ENCODE assay signal across 15 mouse cellular contexts in genomic region chr9:80391002-80391401, GRCm38 (mm10).
DNase-seq lines count a peak whose midpoint lies in the region; ATAC-seq lines count a peak whose summit lies in the region.
"Had no signal": no experiment of that assay in that cellular context is flagged by ENCODE, and none has a peak within 500 bp of the region (broad histone marks: within the 10 kb centered on the region; RNA-seq: fewer than 3 reads in every experiment).

No protein-coding gene starts in this region.

- H3K4me3 ChIP-seq in hindbrain, embryonic 11.5 days (ENCODE audit: low read depth, low read length) = no peak overlapping the region
- no peak overlapping the region for H3K4me3 ChIP-seq in hindbrain, embryonic 10.5 days
- no peak overlapping the region for H3K4me3 ChIP-seq in midbrain, embryonic 13.5 days (replicated peaks)
- H3K4me3 ChIP-seq in midbrain, embryonic 15.5 days = no peak overlapping the region
- H3K4me3 ChIP-seq in hindbrain, embryonic 15.5 days = no peak overlapping the region

- H3K4me2 ChIP-seq in hindbrain, embryonic 11.5 days (replicated peaks; ENCODE audit: low read depth, low read length) = no peak overlapping the region
- no peak overlapping the region for H3K4me2 ChIP-seq in midbrain, embryonic 13.5 days (replicated peaks)
- no peak overlapping the region for H3K4me2 ChIP-seq in midbrain, embryonic 15.5 days
- H3K4me2 ChIP-seq in hindbrain, embryonic 15.5 days = no peak overlapping the region

- WGBS in hindbrain, embryonic 11.5 days = 49% methylated on average over 5 of the region's 5 CpGs
- 60% methylated on average over 5 of the region's 5 CpGs for WGBS in hindbrain, embryonic 10.5 days
- 28% methylated on average over 5 of the region's 5 CpGs for WGBS in midbrain, embryonic 13.5 days
- 27% methylated on average over 5 of the region's 5 CpGs for whole genome bisulfite sequencing in midbrain, embryonic 15.5 days
- 28% methylated on average over 5 of the region's 5 CpGs for WGBS in hindbrain, embryonic 15.5 days

- H3K27ac ChIP-seq in hindbrain, embryonic 11.5 days (ENCODE audit: low read depth, low read length) = no peak overlapping the region
- H3K27ac ChIP-seq in hindbrain, embryonic 10.5 days = no peak overlapping the region
- no peak overlapping the region for H3K27ac ChIP-seq in midbrain, embryonic 13.5 days
- no peak overlapping the region for H3K27ac ChIP-seq in midbrain, embryonic 15.5 days
- H3K27ac ChIP-seq in hindbrain, embryonic 15.5 days (replicated peaks) = no peak overlapping the region
- H3K27ac ChIP-seq: macrophage had no signal

- DNase-seq in hindbrain, embryonic 11.5 days (ENCODE audit: low spot score) = no peak
- no peak for DNase-seq in hindbrain, embryonic 10.5 days (ENCODE audit: low spot score)
- DNase-seq in lung, postnatal 4 days = no peak
- DNase-seq in lung, postnatal 14 days = no peak
- DNase-seq: adrenal gland, adult 2 months; cerebellum, postnatal 10 days; gastrocnemius, postnatal 25 days; kidney, adult 8-10 months; lung, adult 18-20 months; thymus, postnatal 4 days had no signal

- H3K36me3 ChIP-seq in hindbrain, embryonic 11.5 days (ENCODE audit: control insufficient read depth, insufficient read depth, low read length) = no peaks in the 10 kb centered on the region
- H3K36me3 ChIP-seq in hindbrain, embryonic 10.5 days = no peaks in the 10 kb centered on the region
- H3K36me3 ChIP-seq in midbrain, embryonic 13.5 days = no peaks in the 10 kb centered on the region
- no peaks in the 10 kb centered on the region for H3K36me3 ChIP-seq in midbrain, embryonic 15.5 days (replicated peaks)
- no peaks in the 10 kb centered on the region for H3K36me3 ChIP-seq in hindbrain, embryonic 15.5 days

- peak; percentile 48 for ATAC-seq in hindbrain, embryonic 11.5 days (ENCODE audit: low FRiP score)
- peak; percentile 58; the same call in 1 of the 2 replicates for ATAC-seq in midbrain, embryonic 13.5 days
- ATAC-seq in midbrain, embryonic 15.5 days (replicated peaks) = no peak
- 0 out of 2 replicates have a peak, but pooled peaks have one; percentile 51 for ATAC-seq in hindbrain, embryonic 15.5 days (ENCODE audit: low FRiP score, low read depth)
- ATAC-seq: Patski had no signal

- H3K27me3 ChIP-seq in hindbrain, embryonic 11.5 days (ENCODE audit: control insufficient read depth, insufficient read depth, low read length) = no peaks in the 10 kb centered on the region
- H3K27me3 ChIP-seq in hindbrain, embryonic 10.5 days (ENCODE audit: insufficient read depth, poor library complexity, severe bottlenecking) = no peaks in the 10 kb centered on the region
- H3K27me3 ChIP-seq in midbrain, embryonic 13.5 days = no peaks in the 10 kb centered on the region
- no peaks in the 10 kb centered on the region for H3K27me3 ChIP-seq in midbrain, embryonic 15.5 days (replicated peaks)
- H3K27me3 ChIP-seq in hindbrain, embryonic 15.5 days = no peaks in the 10 kb centered on the region

- H3K4me1 ChIP-seq in hindbrain, embryonic 11.5 days (replicated peaks; ENCODE audit: control insufficient read depth, insufficient read depth, low read length) = no peaks in the 10 kb centered on the region
- peaks cover 6% of the 10 kb centered on the region; the same call in 1 of the 2 replicates for H3K4me1 ChIP-seq in hindbrain, embryonic 10.5 days (replicated peaks)
- H3K4me1 ChIP-seq in midbrain, embryonic 13.5 days (replicated peaks) = 0 out of 2 replicates have a peak, but pooled peaks cover 3% of the 10 kb centered on the region
- H3K4me1 ChIP-seq in midbrain, embryonic 15.5 days = no peaks in the 10 kb centered on the region
- H3K4me1 ChIP-seq in hindbrain, embryonic 15.5 days (replicated peaks) = no peaks in the 10 kb centered on the region

- H3K9ac ChIP-seq in hindbrain, embryonic 11.5 days (ENCODE audit: low read depth, low read length) = no peak overlapping the region
- H3K9ac ChIP-seq in midbrain, embryonic 13.5 days (replicated peaks) = no peak overlapping the region
- no peak overlapping the region for H3K9ac ChIP-seq in midbrain, embryonic 15.5 days
- H3K9ac ChIP-seq in hindbrain, embryonic 15.5 days = no peak overlapping the region

- H3K9me3 ChIP-seq in hindbrain, embryonic 11.5 days (ENCODE audit: control insufficient read depth, low read length) = no peaks in the 10 kb centered on the region
- H3K9me3 ChIP-seq in hindbrain, embryonic 10.5 days = no peaks in the 10 kb centered on the region
- H3K9me3 ChIP-seq in midbrain, embryonic 13.5 days = no peaks in the 10 kb centered on the region
- H3K9me3 ChIP-seq in midbrain, embryonic 15.5 days = no peaks in the 10 kb centered on the region
- no peaks in the 10 kb centered on the region for H3K9me3 ChIP-seq in hindbrain, embryonic 15.5 days
